ENCODE assay signal across 2 mouse cellular contexts in the genomic region with DNA sequence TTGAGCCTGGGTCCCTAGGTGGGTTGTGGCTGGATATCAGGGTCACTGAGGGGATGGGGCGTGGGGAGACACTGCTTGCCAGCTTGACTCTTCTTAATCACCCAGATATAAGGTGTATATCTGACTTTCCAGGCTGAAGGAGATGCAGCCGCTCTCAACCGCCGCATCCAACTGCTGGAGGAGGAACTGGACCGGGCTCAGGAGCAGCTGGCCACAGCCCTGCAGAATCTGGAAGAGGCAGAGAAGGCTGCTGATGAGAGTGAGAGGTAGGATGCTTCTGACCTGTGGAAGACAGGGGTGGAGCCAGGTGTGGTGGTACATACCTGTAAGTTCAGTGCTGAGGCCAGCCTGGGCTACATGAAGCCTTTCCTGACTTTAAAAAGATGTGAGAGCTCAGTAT.
TF ChIP-seq lines count a peak whose summit lies in the region.

No protein-coding gene starts in this region.

TF ChIP-seq in C2C12, 6 proteins besides CTCF, POLR2A, EP300 and RAD21:
- TF ChIP-seq FOSL1 (IDR thresholded peaks at IDR 0.05; ENCODE audit: insufficient read depth, low read length, poor library complexity, severe bottlenecking) (no peak), CEBPB (IDR thresholded peaks at IDR 0.05; ENCODE audit: low read depth) (no peak), MYOG (IDR thresholded peaks at IDR 0.05; ENCODE audit: control insufficient read depth, extremely low read depth, insufficient read length) (no peak), USF1 (IDR thresholded peaks at IDR 0.05; ENCODE audit: low read depth) (no peak), MAX (IDR thresholded peaks at IDR 0.05) (no peak), MYOD1 (IDR thresholded peaks at IDR 0.05; ENCODE audit: control insufficient read depth, insufficient read length, low read depth) (no peak)

TF ChIP-seq in CH12.LX, 34 proteins besides CTCF, POLR2A, EP300 and RAD21:
- TF ChIP-seq ELF1 (IDR thresholded peaks at IDR 0.05; ENCODE audit: low read depth, low read length) (no peak), MYC (IDR thresholded peaks at IDR 0.05; ENCODE audit: low read depth, low read length) (no peak), ZNF384 (IDR thresholded peaks at IDR 0.05; ENCODE audit: low read depth, low read length) (no peak), USF1 (IDR thresholded peaks at IDR 0.05; ENCODE audit: low read depth, low read length) (no peak), ZC3H11A (IDR thresholded peaks at IDR 0.05; ENCODE audit: low read depth, low read length) (no peak), CHD1 (IDR thresholded peaks at IDR 0.05; ENCODE audit: low read depth, low read length) (no peak), UBTF (IDR thresholded peaks at IDR 0.05; ENCODE audit: low read depth, low read length) (no peak), MXI1 (IDR thresholded peaks at IDR 0.05; ENCODE audit: low read depth, low read length) (no peak), NELFE (IDR thresholded peaks at IDR 0.05; ENCODE audit: low read depth, low read length) (no peak), USF2 (conservative IDR thresholded peaks at IDR 0.05; ENCODE audit: low read depth, low read length) (no peak), MAZ (IDR thresholded peaks at IDR 0.05; ENCODE audit: low read depth, low read length) (no peak), TCF12 (IDR thresholded peaks at IDR 0.05; ENCODE audit: low read depth, low read length) (no peak), GABPA (IDR thresholded peaks at IDR 0.05; ENCODE audit: insufficient replicate concordance, low read depth, low read length) (no peak), RCOR1 (conservative IDR thresholded peaks at IDR 0.05; ENCODE audit: low read depth, low read length) (no peak), SMC3 (IDR thresholded peaks at IDR 0.05; ENCODE audit: low read depth, low read length) (no peak), E2F4 (IDR thresholded peaks at IDR 0.05; ENCODE audit: insufficient replicate concordance, low read depth, low read length) (no peak), MEF2A (IDR thresholded peaks at IDR 0.05; ENCODE audit: borderline replicate concordance, low read depth, low read length) (no peak), ZKSCAN1 (IDR thresholded peaks at IDR 0.05; ENCODE audit: borderline replicate concordance, low read depth, low read length) (no peak)
TF ChIP-seq in CH12.LX: peak in this region for 0.
